Mouse (Mus musculus): Measurements from ENCODE around the gene Gprin1. TPM values are rescaled to one million over a fixed set of nuclear protein-coding genes. Genes with fewer than 3 reads are reported as not detected.
A peak's percentile ranks its signal among the peaks of the same experiment; 100 is the strongest.
"Not testable (repeated sequence)": the region's sequence is repeated elsewhere in the genome, so short reads cannot be mapped to it uniquely, and the experiment has no call there.

The Gprin1 gene
- polyA plus RNA-seq, 1 experiment = not detected

- Histone ChIP-seq H3K27ac (ENCODE audit: insufficient read depth, low read depth, low read length) (no peak within 1 kb of the TSS), H3K4me1 (ENCODE audit: control insufficient read depth, insufficient read depth, low read length) (no peaks in the 10 kb centered on the region; the same call in 1 of the 2 replicates), H3K4me3 (ENCODE audit: insufficient read depth, low read length) (peak within 1 kb of the TSS; percentile 78)
- peak; percentile 27; the same call in 1 of the 2 replicates for TF ChIP-seq POLR2A (IDR thresholded peaks at IDR 0.05; ENCODE audit: borderline replicate concordance, low read depth, low read length)
- no peak for TF ChIP-seq CTCF (IDR thresholded peaks at IDR 0.05; ENCODE audit: low read depth, low read length)
Observed at GRCm38 (mm10) chr13:54788740-54789560, 39.3 kb upstream of the Gprin1 start, which contains the start of gene Tspan17. Gene Tspan17, plus strand, starts transcription at chr13:54789377.

- H3K4me3 ChIP-seq (ENCODE audit: insufficient read depth, low read length); H3K27ac ChIP-seq (ENCODE audit: insufficient read depth, low read depth, low read length); H3K4me1 ChIP-seq (ENCODE audit: control insufficient read depth, insufficient read depth, low read length): not testable (repeated sequence)
Observed at GRCm38 (mm10) chr13:54787591-54787990, 37.9 kb upstream of the Gprin1 start.

GRCm38 (mm10) chr13:54783698-54784097 is 34.0 kb upstream of the Gprin1 start, which contains the start of gene Eif4e1b:
Gene Eif4e1b, plus strand, starts transcription at chr13:54783998.
- TF ChIP-seq CTCF (IDR thresholded peaks at IDR 0.05; ENCODE audit: low read depth, low read length) (no peak), POLR2A (IDR thresholded peaks at IDR 0.05; ENCODE audit: borderline replicate concordance, low read depth, low read length) (no peak)
- no peak within 1 kb of the TSS for H3K4me3 ChIP-seq (ENCODE audit: insufficient read depth, low read length)
- no peak within 1 kb of the TSS for H3K27ac ChIP-seq (ENCODE audit: insufficient read depth, low read depth, low read length)
- no peaks in the 10 kb centered on the region for H3K4me1 ChIP-seq (ENCODE audit: control insufficient read depth, insufficient read depth, low read length)

- Histone ChIP-seq H3K4me1 (ENCODE audit: control insufficient read depth, insufficient read depth, low read length) (no peaks in the 10 kb centered on the region), H3K4me3 (ENCODE audit: insufficient read depth, low read length) (no peak overlapping the region), H3K27ac (ENCODE audit: insufficient read depth, low read depth, low read length) (no peak overlapping the region)
- TF ChIP-seq CTCF (IDR thresholded peaks at IDR 0.05; ENCODE audit: low read depth, low read length) (no peak), POLR2A (IDR thresholded peaks at IDR 0.05; ENCODE audit: borderline replicate concordance, low read depth, low read length) (no peak)
Observed at GRCm38 (mm10) chr13:54783235-54783634, 33.6 kb upstream of the Gprin1 start.

DNA sequence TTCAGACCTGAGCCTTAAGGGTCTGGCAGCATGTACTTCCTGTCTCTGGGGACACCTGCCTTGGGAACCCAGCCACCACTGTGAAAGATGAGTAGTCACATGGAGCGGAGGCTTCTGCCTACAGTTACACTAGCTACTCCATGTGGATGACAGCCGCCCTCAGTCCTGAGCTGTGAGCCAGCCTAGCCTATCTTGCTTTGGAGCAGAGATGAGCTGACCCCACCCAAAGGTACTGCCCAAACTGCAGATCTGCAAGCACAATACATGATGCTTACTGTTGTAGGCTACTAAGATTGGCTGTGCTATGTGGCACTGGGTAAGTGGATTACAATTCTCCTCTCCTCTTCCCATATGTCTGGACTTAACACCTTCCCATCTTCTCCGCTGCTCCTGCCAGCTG is 31.4 kb upstream of the Gprin1 start:
- Histone ChIP-seq H3K27ac (ENCODE audit: insufficient read depth, low read depth, low read length) (no peak overlapping the region), H3K4me1 (ENCODE audit: control insufficient read depth, insufficient read depth, low read length) (no peaks in the 10 kb centered on the region), H3K4me3 (ENCODE audit: insufficient read depth, low read length) (no peak overlapping the region)
- TF ChIP-seq CTCF (IDR thresholded peaks at IDR 0.05; ENCODE audit: low read depth, low read length) = no peak
- TF ChIP-seq POLR2A (IDR thresholded peaks at IDR 0.05; ENCODE audit: borderline replicate concordance, low read depth, low read length) = no peak

GRCm38 (mm10) chr13:54780592-54780991 is 30.9 kb upstream of the Gprin1 start:
- no peak for TF ChIP-seq POLR2A (IDR thresholded peaks at IDR 0.05; ENCODE audit: borderline replicate concordance, low read depth, low read length)
- TF ChIP-seq CTCF (IDR thresholded peaks at IDR 0.05; ENCODE audit: low read depth, low read length) = no peak
- Histone ChIP-seq H3K4me1 (ENCODE audit: control insufficient read depth, insufficient read depth, low read length) (no peaks in the 10 kb centered on the region), H3K27ac (ENCODE audit: insufficient read depth, low read depth, low read length) (no peak overlapping the region), H3K4me3 (ENCODE audit: insufficient read depth, low read length) (no peak overlapping the region)

DNA sequence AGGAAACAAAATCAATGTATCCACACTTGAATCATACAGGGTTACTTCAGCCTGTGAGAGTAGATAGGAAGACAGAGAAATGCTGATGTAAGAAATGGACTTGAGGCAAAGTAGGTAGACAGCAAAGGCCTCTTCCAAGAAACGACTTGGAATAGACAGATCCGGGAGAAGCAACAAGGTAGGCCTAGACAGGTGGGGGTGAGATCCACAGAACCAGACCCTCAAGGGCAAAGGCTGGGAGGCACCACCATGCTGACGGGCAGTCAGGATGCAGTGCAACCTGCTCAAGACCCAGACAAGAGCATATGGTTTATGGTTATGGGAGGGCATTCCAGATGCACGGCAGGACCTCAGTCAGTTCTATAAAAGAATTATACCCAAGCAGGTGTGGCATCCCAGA is 17.3 kb upstream of the Gprin1 start:
- H3K4me3 ChIP-seq (ENCODE audit: insufficient read depth, low read length) = no peak overlapping the region
- TF ChIP-seq POLR2A (IDR thresholded peaks at IDR 0.05; ENCODE audit: borderline replicate concordance, low read depth, low read length) (no peak), CTCF (IDR thresholded peaks at IDR 0.05; ENCODE audit: low read depth, low read length) (no peak)
- no peak overlapping the region for H3K27ac ChIP-seq (ENCODE audit: insufficient read depth, low read depth, low read length)
- no peaks in the 10 kb centered on the region for H3K4me1 ChIP-seq (ENCODE audit: control insufficient read depth, insufficient read depth, low read length)

DNA sequence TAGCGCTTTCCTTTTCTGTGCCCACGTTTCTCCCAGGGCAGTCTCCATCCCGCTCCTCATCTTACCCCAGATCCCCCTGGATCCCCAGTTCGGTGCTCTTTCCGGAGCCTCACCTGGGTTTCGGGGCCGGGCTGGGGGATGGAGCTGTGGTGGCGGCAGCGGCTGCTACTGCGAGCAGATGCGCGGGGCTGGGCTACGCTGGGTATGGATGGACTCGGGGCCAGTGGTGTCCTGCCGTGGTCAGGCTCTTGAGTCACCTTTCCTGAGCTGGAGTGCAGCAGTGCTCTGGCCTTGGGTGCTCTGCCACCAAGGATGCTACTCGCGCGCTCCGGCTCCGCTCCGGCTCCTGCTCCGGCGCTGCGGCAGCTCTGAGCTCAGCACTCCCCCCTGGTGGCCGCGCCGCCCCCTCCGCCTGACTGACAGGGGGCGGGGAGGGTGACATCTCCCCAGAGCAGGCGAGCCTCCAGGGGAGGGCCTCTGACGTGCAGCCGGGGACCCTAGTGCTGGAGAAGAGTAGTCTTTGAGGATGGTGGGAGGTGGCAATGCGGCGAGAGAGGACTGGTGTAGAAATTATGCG is 16.6 kb upstream of the Gprin1 start, which contains the start of gene Sncb:
TSS of gene Sncb (minus strand) at position 404 of the 577 bp plus-strand sequence.
- no peak for TF ChIP-seq POLR2A (IDR thresholded peaks at IDR 0.05; ENCODE audit: borderline replicate concordance, low read depth, low read length)
- no peak for TF ChIP-seq CTCF (IDR thresholded peaks at IDR 0.05; ENCODE audit: low read depth, low read length)
- peak within 1 kb of the TSS; percentile 4; the same call in 1 of the 2 replicates for H3K4me3 ChIP-seq (ENCODE audit: insufficient read depth, low read length)

DNA sequence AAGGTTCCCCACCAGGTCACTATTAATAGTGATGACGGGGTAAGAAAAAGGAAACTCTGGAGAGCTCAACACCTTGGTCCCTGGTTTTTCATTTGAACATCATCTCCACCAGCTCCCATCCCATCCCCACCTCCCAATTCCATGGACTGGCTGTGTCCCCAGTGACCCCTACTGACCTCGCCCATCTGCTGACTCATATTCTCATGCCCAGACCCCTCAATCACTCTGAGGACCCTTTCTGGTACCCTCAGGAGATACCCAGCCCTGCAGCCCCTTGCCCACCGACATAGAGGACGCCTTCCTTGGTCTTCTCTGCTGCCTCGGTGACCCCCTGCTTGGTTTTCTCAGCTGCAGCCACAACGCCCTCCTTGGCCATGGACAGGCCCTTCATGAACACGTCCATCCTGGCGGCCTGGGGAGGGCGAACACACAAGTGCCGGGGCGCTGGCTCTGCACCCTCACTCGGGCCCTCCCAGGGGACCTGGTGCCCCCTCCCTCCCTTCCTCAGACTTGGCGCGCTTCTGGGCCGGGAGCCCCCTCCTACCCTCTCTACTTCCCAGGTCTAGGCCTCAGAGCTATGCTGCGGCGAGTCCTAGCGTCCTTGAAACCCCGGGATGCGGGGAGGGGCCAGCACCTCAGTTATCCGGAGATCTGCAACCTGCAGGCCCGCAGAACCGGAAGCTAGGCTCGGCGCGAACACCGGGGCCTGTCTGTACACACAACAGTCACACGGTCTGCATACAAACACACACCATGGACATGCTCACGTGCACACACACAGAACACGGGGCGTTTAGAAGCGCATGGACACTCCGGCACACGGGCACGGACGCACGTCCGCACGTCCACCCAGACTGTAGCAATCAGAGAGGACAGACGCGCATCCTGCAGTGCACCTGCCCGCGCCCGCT is 15.9 kb upstream of the Gprin1 start:
- H3K4me1 ChIP-seq (ENCODE audit: control insufficient read depth, insufficient read depth, low read length) = no peaks in the 10 kb centered on the region
- no peak for TF ChIP-seq POLR2A (IDR thresholded peaks at IDR 0.05; ENCODE audit: borderline replicate concordance, low read depth, low read length)
- no peak for TF ChIP-seq CTCF (IDR thresholded peaks at IDR 0.05; ENCODE audit: low read depth, low read length)
- H3K27ac ChIP-seq (ENCODE audit: insufficient read depth, low read depth, low read length) = no peak overlapping the region
- peak overlapping the region; percentile 4; the same call in 1 of the 2 replicates for H3K4me3 ChIP-seq (ENCODE audit: insufficient read depth, low read length)

More for the DNA sequence above, 16.6 kb upstream of the Gprin1 start, which contains the start of gene Sncb:
- no peaks in the 10 kb centered on the region for H3K4me1 ChIP-seq (ENCODE audit: control insufficient read depth, insufficient read depth, low read length)
- no peak within 1 kb of the TSS for H3K27ac ChIP-seq (ENCODE audit: insufficient read depth, low read depth, low read length)

Measured in bone marrow macrophage, adult 2 months (primary cell).